Mouse (Mus musculus) MEL (cell line): ENCODE data around the gene Foxo3. TPM values are rescaled to one million over a fixed set of nuclear protein-coding genes. Genes with fewer than 3 reads are reported as not detected.
A peak's percentile ranks its signal among the peaks of the same experiment; 100 is the strongest.

Source experiments
- DNase-seq: peaks from one replicate; pipeline ENCODE4 v3.0.0; 2011; ENCODE audit warnings: low read depth, low spot score
- H3K27ac ChIP-seq: 2 replicates; pipeline ENCODE4 v1.5.1; 2012; ENCODE audit warnings: low read depth, mild to moderate bottlenecking, control low read depth, low read length, moderate library complexity; ENCODE audit not compliant: control insufficient read depth
- H3K27me3 ChIP-seq, 2 experiments: fragments of 150-350 bp in 1 of 2; sonication (generic) in 1 of 2; 2 replicates each; pipeline ENCODE4 v1.6.1; 2012; ENCODE audit warnings: low read length in 2 of 2, mild to moderate bottlenecking in 2 of 2, improper control_type of control experiment in 1 of 2, moderate library complexity in 1 of 2; ENCODE audit not compliant: insufficient read depth in 2 of 2, control insufficient read depth in 1 of 2
- H3K36me3 ChIP-seq, 2 experiments: 2 replicates each; pipeline ENCODE4 v1.6.1; 2012 to 2014; ENCODE audit warnings: low read length in 2 of 2, improper control_type of control experiment in 1 of 2, inconsistent platforms in 1 of 2, mild to moderate bottlenecking in 1 of 2; ENCODE audit not compliant: insufficient read depth in 2 of 2, control insufficient read depth in 1 of 2
- H3K4me1 ChIP-seq, 2 experiments: fragments of 150-350 bp in 1 of 2; sonication (generic) in 1 of 2; 2 replicates each; pipeline ENCODE4 v1.6.1; 2012; ENCODE audit warnings: low read length in 2 of 2, improper control_type of control experiment in 1 of 2, mild to moderate bottlenecking in 1 of 2; ENCODE audit not compliant: insufficient read depth in 2 of 2, control insufficient read depth in 1 of 2
- H3K4me3 ChIP-seq, 2 experiments: fragments of 150-350 bp in 1 of 2; sonication (generic) in 1 of 2; 2 replicates each; pipeline ENCODE4 v1.5.1; 2012; ENCODE audit warnings: low read depth in 2 of 2, low read length in 2 of 2, mild to moderate bottlenecking in 2 of 2, moderate library complexity in 2 of 2, control low read depth in 1 of 2, improper control_type of control experiment in 1 of 2; ENCODE audit not compliant: control insufficient read depth in 1 of 2, insufficient read depth in 1 of 2
- H3K79me2 ChIP-seq: 2 replicates; pipeline ENCODE4 v1.6.1; 2012; ENCODE audit warnings: mild to moderate bottlenecking, low read length, moderate library complexity; ENCODE audit not compliant: control insufficient read depth, poor library complexity, insufficient read depth
- H3K9ac ChIP-seq: 2 replicates; pipeline ENCODE4 v1.6.1; 2012; ENCODE audit warnings: low read depth, mild to moderate bottlenecking, control low read depth, low read length, moderate library complexity; ENCODE audit not compliant: control insufficient read depth, poor library complexity, severe bottlenecking
- H3K9me3 ChIP-seq: fragments of 150-350 bp; sonication (generic); replicated peaks from 2 replicates; pipeline ENCODE4 v1.6.1; 2012; ENCODE audit warnings: mild to moderate bottlenecking, low read length, improper control_type of control experiment, moderate library complexity; ENCODE audit not compliant: insufficient read depth
- CHD1 ChIP-seq: IDR thresholded peaks from 2 replicates; pipeline ENCODE4 v1.6.1; 2012; ENCODE audit warnings: low read depth, mild to moderate bottlenecking, inconsistent platforms, low read length, improper control_type of control experiment
- ELF1 ChIP-seq: IDR thresholded peaks from 2 replicates; pipeline ENCODE4 v1.6.1; 2014; ENCODE audit warnings: low read depth, mild to moderate bottlenecking, inconsistent platforms, low read length, improper control_type of control experiment, moderate library complexity
- EP300 ChIP-seq, 2 experiments: IDR thresholded peaks; 2 replicates each; pipeline ENCODE4 v1.6.1; 2011; ENCODE audit warnings: improper control_type of control experiment in 2 of 2, low read length in 2 of 2, low read depth in 1 of 2, mild to moderate bottlenecking in 1 of 2
- ETS1 ChIP-seq: IDR thresholded peaks from 2 replicates; pipeline ENCODE4 v1.6.1; 2012; ENCODE audit warnings: low read depth, mild to moderate bottlenecking, inconsistent platforms, low read length, improper control_type of control experiment, moderate library complexity
- GATA1 ChIP-seq: IDR thresholded peaks from 2 replicates; pipeline ENCODE4 v1.6.1; 2011; ENCODE audit warnings: low read depth, low read length, improper control_type of control experiment
- KAT2A ChIP-seq: conservative IDR thresholded peaks from 2 replicates; pipeline ENCODE4 v1.6.1; 2012; ENCODE audit warnings: low read depth, low read length, improper control_type of control experiment, inconsistent platforms
- MAFK ChIP-seq: IDR thresholded peaks from 2 replicates; pipeline ENCODE4 v1.6.1; 2011; ENCODE audit warnings: low read depth, mild to moderate bottlenecking, low read length, improper control_type of control experiment, borderline replicate concordance
- MAX ChIP-seq: IDR thresholded peaks from 2 replicates; pipeline ENCODE4 v1.6.1; 2011; ENCODE audit warnings: low read length, improper control_type of control experiment
- MAZ ChIP-seq: IDR thresholded peaks from 2 replicates; pipeline ENCODE4 v1.6.1; 2012; ENCODE audit warnings: low read depth, mild to moderate bottlenecking, inconsistent platforms, low read length, improper control_type of control experiment
- MEF2A ChIP-seq: IDR thresholded peaks from 2 replicates; pipeline ENCODE4 v1.6.1; 2014; ENCODE audit warnings: low read depth, mild to moderate bottlenecking, inconsistent platforms, low read length, improper control_type of control experiment; ENCODE audit not compliant: poor library complexity, insufficient replicate concordance, severe bottlenecking; ENCODE audit errors: extremely low read depth
- MXI1 ChIP-seq: IDR thresholded peaks from 2 replicates; pipeline ENCODE4 v1.6.1; 2011; ENCODE audit warnings: mild to moderate bottlenecking, low read depth, low read length, improper control_type of control experiment
- MYC ChIP-seq: IDR thresholded peaks from 2 replicates; pipeline ENCODE4 v1.6.1; 2011; ENCODE audit warnings: low read depth, mild to moderate bottlenecking, low read length, improper control_type of control experiment, moderate library complexity
- NRF1 ChIP-seq: IDR thresholded peaks from 2 replicates; pipeline ENCODE4 v1.6.1; 2014; ENCODE audit warnings: low read depth, mild to moderate bottlenecking, inconsistent platforms, low read length, improper control_type of control experiment, moderate library complexity; ENCODE audit not compliant: poor library complexity, insufficient read depth, severe bottlenecking
- POLR2AphosphoS5 ChIP-seq: IDR thresholded peaks from 2 replicates; pipeline ENCODE4 v1.6.1; 2012; ENCODE audit warnings: low read depth, borderline replicate concordance, mild to moderate bottlenecking, inconsistent platforms, low read length, moderate library complexity, mixed read lengths
- RAD21 ChIP-seq: IDR thresholded peaks from 2 replicates; pipeline ENCODE4 v1.6.1; 2011; ENCODE audit warnings: mild to moderate bottlenecking, low read depth, low read length, improper control_type of control experiment
- RCOR1 ChIP-seq: IDR thresholded peaks from 2 replicates; pipeline ENCODE4 v1.6.1; 2012; ENCODE audit warnings: low read depth, mild to moderate bottlenecking, inconsistent platforms, low read length, improper control_type of control experiment
- SMC3 ChIP-seq: IDR thresholded peaks from 2 replicates; pipeline ENCODE4 v1.6.1; 2011; ENCODE audit warnings: low read depth, low read length, improper control_type of control experiment
- TBP ChIP-seq: IDR thresholded peaks from 2 replicates; pipeline ENCODE4 v1.8.0; 2011; ENCODE audit warnings: low read depth, low read length, improper control_type of control experiment
- TCF12 ChIP-seq: IDR thresholded peaks from 2 replicates; pipeline ENCODE4 v1.6.1; 2014; ENCODE audit warnings: low read depth, mild to moderate bottlenecking, inconsistent platforms, low read length, improper control_type of control experiment, moderate library complexity
- ZMIZ1 ChIP-seq: IDR thresholded peaks from 2 replicates; pipeline ENCODE4 v1.6.1; 2012; ENCODE audit warnings: low read depth, mild to moderate bottlenecking, inconsistent platforms, low read length, improper control_type of control experiment, moderate library complexity
- polyA plus RNA-seq, 2 experiments: library from polyadenylated mRNA; stranded (reverse) in 1 of 2; unstranded in 1 of 2; fragments of >175 nt in 1 of 2; fragments of >200 nt in 1 of 2; gene quantifications; 2 replicates each; pipeline versions ENCODE4 v1.2.1 to v1.2.4; 2012; ENCODE audit warnings: low replicate concordance in 2 of 2, low read depth in 1 of 2; ENCODE audit not compliant: insufficient read length in 2 of 2, insufficient read depth in 1 of 2, missing spikeins in 1 of 2
- total RNA-seq: library from RNA; depleted of rRNA; stranded (reverse); fragments of 300-350 nt; gene quantifications from 2 replicates; pipeline ENCODE4 v1.2.3, GENCODE M21; 2012

The Foxo3 gene
- total and polyA plus RNA-seq, 3 experiments: 21.0 to 103 (median 27.2) TPM

GRCm38 (mm10) chr10:42198682-42199081 is 77.9 kb downstream of the Foxo3 start (continued):
- TF ChIP-seq ETS1 (peak; percentile 45; the same call in 1 of the 2 replicates), TBP (no peak), ELF1 (no peak), MEF2A (no peak), RCOR1 (no peak), MYC (no peak), POLR2AphosphoS5 (no peak), CHD1 (no peak), RAD21 (no peak), KAT2A (no peak), MAFK (no peak)

- peaks cover 16 to 20% of the 10 kb centered on the region in 2 experiments for H3K4me1 ChIP-seq
- peaks cover 4 to 20% of the 10 kb centered on the region in 2 experiments for H3K36me3 ChIP-seq
- TF ChIP-seq MAZ (no peak), MEF2A (no peak), NRF1 (no peak), SMC3 (no peak), EP300 (IDR thresholded peaks at IDR 0.05; ENCODE audit: low read depth in 1 of 2, low read length in 2 of 2) (peak; percentile 13 to 40; a peak in 2 of 4 replicates), CHD1 (no peak), MAX (no peak), ETS1 (peak; percentile 54), RAD21 (no peak), MYC (no peak), ZMIZ1 (no peak), MXI1 (no peak), TCF12 (no peak), GATA1 (peak; percentile 14; the same call in 1 of the 2 replicates)
- peak; percentile 60 for DNase-seq
- H3K79me2 ChIP-seq: peaks cover 27% of the 10 kb centered on the region; the same call in 1 of the 2 replicates
- H3K27me3 ChIP-seq: no peaks in the 10 kb centered on the region
- H3K9me3 ChIP-seq: no peaks in the 10 kb centered on the region
- no peak overlapping the region for H3K9ac ChIP-seq
- H3K27ac ChIP-seq: no peak overlapping the region
- no peak overlapping the region for H3K4me3 ChIP-seq
Measured at GRCm38 (mm10) chr10:42194784-42195183, 81.8 kb downstream of the Foxo3 start.
